Mouse (Mus musculus): ENCODE data around the gene Rnase11.
"Not testable (repeated sequence)": the region's sequence is repeated elsewhere in the genome, so short reads cannot be mapped to it uniquely, and the experiment has no call there.

The Rnase11 gene

DNA sequence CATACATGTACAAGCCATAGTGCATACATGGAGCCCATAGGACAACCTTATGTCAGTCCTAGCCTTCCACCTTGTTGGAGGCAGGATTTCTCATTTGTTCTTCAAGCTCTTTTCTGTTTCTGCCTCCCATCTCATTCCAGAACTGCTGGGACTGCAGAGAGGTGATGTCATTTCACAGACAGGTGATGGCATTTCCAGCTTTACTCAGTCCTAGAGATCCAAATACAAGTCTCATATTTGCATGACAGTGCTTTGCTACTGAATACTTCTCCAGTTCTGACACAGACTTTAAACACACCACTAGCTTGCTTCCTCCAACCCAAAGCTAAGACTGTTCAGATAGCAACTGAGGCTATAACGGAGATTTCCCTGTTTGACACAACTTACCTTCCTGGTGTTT lies 29.2 kb upstream of the Rnase11 start:
- no peak for DNase-seq

DNA sequence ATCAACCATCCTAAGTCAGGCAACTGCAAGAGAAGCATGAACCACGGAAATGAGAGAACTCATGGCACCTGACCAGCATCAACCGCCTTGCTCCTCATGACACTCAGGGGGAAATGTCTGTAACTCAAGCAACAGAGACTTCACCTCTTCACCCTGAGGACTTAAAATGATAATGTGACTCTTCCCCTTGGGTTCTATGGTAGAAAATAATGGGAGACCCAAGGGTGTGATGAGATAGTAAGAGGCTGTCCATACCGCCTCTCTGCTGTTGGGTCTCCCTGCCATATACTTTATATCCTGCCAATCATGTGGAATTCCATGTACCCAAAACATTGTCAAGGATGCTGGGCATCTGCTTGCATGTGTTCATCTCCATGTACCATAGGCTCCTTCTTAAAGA lies 24.4 kb upstream of the Rnase11 start, which contains the start of gene Olfr750:
Gene Olfr750 (minus strand): TSS at position 101 of the 400 bp plus-strand sequence.
- no peak for DNase-seq

DNA sequence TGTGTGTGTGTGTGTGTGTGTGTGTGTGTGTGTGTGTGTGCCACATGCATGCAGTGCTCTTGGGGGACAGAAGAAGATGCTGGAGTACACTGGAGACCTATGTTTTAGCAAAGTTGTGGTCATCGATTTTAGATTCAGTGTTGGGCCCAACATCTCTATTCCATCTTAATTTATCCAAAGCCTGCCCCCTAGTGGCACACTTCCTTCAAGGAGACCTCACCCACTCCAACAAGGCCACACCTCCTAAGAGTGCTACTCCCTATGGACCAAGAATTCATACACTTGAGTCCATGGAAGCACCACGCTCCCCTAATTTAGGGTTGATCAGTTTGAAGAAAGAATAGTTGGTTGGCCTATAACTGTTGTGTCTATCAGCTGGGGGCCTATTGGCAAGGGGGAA lies 19.7 kb upstream of the Rnase11 start:
- DNase-seq = peak; percentile 42

DNA sequence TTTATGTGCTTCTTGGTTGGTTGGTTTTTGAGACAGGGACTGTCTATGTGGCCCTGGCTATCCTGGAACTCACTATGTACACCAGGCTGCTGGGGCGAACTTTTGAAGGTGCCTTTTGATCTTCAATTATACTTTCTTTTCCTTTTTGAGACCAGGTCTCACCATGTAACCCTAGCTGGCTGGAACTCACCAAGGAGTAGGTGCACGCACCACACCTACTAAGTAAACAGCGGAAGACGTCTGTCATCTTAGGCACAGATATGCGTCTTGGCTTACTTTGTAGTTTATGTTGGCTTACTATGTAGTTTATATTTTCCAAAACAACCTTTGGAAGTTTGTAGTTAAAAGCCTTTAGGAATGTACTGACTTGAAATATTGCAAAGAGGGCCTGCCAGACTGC lies 19.0 kb upstream of the Rnase11 start:
- DNase-seq = no peak

DNA sequence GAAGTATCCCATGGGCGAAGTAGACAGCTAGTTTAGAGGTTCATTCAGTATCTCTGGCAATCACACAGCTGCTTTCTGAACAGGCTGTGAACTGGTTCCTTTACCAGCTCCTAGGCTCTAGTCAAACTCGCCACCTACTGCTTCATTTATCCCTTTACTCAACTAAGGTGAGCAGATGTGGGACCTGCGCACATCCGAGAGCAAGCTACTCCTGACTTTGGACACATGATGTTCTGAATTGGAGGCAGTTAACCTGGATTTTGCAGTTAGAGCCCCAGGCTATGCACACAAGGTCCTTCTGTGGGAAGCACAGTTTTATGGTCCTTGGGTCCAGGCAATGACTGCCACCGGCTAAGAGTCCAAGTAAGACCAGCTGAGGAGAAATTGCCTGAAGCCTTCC lies 10.8 kb upstream of the Rnase11 start:
- no peak for DNase-seq

DNA sequence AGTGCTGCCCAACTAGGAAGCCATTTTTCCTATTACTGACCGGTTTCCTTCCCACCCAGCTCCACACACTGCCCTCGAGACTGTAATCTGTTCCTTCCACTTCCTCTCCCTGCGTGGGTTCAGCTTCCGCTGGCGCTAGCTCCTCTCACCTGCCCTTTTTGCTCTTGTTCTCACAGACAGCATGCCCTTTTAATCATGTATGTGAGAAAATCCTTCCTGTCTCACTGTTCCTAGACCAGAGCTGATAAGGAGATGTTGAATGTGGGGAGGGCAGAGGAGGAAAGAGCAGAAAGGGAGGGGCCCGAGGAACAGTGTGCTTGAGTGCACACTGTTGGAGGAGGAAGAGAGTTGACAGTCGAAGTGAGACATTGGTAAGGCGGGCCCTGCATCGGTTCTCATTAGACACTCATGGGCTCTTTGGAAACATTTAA lies 7.5 kb upstream of the Rnase11 start, which contains the start of gene Rnase12:
Gene Rnase12 (minus strand): TSS at position 261 of the 431 bp plus-strand sequence.
- DNase-seq = no peak

DNA sequence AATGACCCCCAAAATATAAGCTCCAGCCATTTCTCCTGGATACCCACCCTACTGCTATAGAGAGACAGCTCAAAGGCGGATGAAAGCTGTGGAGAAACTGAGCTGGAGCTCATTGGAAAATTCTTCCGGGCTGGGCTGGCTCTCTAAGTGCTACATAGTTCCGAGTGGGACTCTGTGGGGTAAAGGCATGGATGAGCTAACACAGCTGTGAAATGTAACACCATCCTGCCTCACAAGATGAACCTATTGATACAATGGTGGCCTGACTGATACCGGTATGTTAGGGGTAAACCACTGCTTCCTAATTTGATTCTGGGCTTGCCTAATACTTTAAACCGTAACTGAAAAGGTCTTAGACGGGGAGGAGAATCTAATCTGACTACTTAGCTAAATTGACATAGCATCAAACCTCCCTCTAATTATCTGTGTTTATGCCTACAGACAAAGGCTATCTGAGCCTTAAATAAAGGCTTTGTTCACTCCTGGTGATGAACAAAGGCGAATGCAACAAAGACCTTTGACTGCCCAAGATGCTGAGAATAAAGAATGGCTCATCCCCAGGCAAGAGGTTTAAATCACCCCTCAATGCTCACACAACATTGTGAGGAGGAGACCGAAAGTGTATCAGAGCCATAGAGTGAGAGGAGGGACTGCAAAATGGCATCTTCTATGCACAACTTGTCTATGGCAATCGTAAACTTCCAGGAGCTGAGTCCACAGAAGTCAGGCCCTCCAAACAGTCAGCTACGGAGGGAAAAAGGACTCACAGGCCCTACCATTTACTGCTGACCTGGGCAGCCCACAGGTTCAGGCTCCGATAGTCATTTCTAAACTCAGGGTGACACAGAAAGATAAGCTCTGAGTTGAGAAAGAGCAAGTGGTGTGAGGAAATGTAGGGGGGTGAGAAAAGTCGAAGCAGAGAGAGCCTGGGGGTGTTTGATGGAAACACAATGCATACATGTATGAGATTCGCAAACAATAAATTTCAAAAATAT lies 4.6 kb upstream of the Rnase11 start:
- no peak for DNase-seq

DNA sequence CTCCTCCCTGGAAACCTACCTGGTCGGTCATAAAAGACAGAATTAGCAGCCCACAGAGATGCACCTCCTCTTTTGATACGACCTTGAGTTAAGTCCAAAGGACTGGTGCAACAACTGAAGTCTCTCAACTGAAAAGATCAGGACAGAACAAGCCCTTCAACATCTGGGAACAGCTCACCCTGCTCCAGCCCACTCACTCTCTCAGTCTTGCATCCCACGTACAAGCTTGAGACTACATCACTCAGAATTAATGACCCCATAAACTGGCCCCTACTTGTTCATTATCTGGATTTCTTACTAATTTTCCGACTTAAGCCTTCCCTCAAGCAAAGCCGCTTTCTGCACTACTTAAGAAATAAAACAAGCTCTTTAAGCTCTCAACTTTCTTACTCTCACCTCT lies 3.2 kb upstream of the Rnase11 start:
- no peak for DNase-seq

DNA sequence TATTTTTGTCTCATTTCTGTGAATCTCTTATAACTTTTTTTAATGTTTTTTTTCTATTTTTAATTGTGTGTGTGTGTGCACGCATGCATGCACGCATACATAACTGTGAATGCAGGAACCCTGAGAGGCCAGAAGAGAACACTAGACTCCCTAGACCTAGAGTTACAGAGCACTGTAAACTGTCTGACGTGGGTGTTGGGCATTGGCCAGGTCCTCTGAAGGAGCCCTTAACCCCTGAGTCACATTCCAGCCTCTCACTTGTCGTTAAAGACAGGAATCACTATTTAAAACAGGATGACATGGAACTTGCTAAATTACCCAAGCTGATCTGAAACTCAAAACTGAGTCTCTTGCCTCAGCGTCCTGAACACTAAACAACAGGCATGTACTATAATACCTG lies 2.0 kb upstream of the Rnase11 start:
- no peak for DNase-seq

DNA sequence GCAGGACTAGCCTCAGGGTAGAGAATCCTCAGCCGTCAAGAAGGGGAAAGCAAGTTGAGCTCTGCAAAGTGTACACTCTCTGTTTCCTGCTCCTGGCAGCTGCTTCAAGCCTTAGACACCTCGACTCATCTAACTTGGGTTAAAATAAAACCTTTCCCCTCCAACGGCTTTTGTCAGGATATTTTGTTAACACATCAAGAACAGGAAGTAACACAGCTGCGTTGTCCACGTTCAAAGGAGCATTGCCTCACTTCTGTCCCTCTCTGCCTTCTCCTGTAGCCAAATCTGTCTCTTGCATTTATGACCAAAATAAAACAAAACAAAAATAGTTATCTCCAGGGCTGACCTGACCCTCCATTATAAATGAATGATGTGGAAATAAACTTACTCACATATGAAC lies 2.1 kb downstream of the Rnase11 start:
- DNase-seq = no peak

DNA sequence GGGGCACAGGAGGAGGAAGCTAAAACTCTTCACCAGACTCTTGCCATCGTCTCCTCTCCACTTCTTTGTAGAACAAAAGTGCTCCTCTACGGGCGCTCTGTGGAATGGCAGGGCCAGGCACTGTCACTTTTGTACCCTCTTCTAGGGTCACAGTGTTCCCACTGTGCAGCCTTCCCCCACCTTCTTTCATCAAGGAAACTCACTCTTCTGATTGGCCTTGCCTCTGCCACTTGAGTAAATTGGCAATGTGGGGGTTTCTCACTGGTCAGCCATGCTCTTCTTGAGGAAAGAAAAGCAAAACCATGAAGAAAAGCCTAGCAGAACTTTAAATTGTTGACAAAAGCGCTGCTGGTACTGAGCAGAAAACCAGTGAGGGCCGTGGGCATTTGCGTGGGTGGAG lies 8.2 kb downstream of the Rnase11 start, which contains the start of gene Rnase9:
Gene Rnase9 (minus strand): TSS at position 101 of the 400 bp plus-strand sequence.
- DNase-seq = no peak

DNA sequence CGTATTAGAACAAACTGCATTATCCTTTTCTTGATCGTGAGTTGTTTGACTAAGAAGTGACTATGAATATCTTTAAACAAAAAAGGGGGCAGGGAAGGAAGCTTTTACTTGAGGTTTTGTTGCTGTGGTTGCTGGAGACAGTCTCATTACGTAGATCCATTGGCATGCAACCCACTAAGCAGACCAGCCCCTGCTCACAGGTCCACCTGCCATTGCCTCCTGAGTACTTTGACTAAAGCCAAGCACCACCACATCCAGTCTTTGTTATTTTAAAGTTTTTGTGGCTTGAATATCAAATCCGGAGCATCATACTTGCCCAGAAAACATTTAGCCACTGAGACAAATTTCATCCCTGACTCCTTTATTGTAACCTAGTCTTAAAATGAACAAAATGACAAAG lies 13.7 kb downstream of the Rnase11 start:
- DNase-seq = no peak

DNA sequence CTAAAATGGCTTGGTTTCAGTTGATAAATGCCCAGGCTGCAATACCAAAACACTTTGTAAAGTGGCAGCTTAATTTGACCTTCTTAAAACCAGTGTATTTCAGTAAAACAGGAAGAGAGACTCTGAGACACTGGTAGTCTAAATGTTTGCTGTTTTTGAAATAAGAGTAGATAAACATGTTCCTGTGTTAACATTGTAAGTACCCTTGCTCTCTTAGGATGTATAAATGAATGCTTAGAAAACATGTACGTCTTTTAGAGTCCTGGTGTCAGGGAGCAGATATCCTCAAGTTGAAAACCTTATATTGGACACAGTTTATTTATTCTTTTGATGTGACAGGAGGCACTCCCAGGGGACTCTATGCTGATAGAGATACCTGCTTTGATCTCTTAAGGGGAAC lies 14.8 kb downstream of the Rnase11 start:
- DNase-seq = no peak

DNA sequence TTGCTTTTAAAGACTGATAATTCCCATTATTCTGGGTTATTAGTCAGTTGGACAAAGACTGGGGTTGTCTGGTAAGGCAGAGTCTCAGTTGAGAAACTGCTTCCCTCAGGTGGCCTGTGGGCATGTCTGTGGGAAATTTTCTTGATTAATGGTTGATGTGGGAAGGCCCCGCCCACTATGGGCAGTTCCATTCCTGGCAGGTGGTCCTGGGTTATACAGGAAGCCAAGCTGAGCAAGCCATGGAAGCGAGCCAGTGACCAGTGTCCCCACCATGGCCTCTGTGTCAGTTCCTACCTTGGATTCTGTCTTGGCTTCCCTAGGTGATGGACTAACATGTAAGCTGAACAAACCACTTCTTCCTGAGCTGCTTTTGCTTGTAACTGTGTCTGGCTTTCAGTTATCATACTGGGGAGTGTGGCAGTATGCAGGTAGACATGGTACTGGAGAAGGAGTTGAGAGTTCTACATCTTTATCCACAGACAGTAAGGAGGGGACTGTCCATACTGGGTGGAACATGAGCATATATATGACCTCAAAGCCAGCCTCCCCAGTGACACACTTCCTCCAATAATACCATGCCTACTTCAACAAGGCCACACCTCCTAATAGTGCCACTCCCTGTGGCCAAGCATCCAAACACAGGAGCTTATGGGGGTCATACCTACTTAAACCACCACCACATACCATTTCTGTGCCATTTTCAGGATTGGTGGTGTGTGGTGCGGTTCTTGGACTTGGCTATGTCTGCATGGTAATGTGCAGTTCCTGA lies 22.4 kb downstream of the Rnase11 start:
- no peak for DNase-seq

DNA sequence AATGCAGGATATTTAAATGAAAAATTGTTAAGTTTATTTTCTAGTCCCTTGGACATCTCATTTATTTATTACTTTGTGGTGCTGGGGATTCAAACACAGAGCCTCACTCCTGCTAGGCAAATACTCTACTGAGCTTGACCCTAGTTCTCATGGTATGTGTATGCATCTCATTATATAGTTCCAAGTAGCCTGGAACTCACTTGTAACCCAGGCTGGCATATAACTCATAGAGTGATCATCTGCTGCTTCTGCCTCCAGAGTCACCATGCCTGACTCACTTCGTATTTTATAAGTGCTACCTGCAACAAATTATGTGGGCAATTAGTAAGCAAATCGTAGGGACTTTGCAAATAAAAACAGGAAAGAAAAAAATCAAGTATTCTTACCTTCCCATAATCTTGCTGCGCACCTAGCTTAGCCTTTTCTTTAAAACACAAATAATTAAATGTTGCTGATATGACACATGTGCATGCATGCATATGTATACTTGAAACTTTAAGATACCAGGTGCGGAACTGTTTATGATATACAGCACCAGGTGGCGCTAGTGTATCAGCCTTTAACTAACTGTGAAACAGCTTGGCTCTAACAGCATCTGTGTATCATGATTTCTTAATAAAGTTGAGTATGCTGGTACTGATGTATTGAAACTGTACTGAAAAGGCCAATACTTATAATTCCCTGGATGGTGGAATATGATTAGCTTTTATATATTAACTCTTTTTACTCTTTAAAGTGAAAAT lies 23.4 kb downstream of the Rnase11 start:
- DNase-seq = peak; percentile 47

DNA sequence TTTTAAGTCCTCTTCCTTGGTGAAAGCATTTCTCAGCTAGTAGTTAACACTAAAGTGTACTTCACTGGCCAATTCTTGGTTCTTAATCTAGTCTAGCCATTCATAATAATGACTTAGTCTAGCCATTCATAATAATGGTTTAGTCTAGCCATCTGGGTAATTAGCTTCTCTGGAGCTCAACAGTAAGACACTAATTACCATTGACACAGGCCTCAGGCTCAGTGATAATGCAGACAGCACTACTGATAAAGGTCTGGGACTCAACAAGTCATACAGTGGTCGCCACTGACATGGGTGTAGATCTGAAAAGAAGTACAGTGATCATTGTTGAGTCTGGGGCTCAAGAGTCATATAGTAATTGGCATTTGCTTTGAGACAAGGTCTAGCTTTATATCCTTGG lies 25.1 kb downstream of the Rnase11 start:
- no peak for DNase-seq

DNA sequence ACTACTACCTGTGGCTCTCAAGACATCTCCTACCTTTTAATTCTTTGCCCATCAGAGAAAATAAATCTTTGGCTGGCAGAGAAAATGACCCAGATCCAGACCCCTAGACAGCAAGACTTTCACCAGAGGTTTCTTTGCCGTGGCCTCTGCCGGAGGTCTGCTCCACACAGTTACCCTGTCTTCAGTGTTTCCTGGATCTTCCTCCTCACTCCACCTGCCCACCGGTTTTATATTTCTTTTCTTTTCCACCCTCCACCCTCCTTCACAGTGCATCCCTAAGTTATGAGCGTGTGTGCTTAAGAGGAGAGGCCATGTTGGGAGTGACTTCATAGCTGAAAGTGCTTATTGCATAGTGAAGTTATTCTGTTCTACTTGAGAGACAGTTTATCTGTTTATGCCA lies 26.5 kb downstream of the Rnase11 start:
- DNase-seq = no peak

DNA sequence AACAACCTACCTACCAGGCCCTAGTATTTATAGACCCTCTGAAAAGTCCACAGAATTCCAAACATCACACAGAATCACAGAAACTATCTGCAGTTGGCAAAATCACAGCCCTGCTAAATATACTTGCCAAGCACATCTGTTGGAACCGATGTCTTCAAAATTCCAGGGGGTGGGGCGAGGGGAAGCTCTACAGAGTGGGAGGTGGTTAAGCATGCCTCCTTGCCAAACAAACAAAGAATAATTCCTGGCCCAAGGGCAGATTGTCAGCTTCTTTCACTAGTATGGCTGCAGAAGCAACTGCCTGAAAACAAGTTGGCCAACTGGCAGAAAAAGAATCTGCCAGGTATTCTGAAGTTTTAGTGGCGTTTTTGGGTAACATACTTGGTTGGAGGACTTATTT lies 32.7 kb downstream of the Rnase11 start:
- no peak for DNase-seq

DNA sequence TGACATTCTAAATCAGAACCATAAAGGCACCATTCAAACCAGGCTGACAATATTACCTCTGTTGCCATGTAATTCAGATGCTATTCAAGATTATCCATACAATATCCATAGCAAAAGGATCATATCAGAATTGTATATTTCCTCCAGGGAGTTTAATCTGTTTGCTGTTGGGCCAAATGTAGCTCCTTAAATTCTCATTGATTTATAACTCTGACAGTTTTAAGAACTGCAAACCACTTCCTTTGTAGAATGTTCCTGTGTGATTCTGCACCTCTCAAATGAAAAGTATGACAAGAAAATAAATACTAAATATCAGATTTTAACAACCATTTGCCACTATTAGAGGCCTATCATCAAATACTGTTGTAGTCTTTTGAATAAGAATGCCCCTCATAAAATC lies 34.2 kb downstream of the Rnase11 start:
- no peak for DNase-seq

DNA sequence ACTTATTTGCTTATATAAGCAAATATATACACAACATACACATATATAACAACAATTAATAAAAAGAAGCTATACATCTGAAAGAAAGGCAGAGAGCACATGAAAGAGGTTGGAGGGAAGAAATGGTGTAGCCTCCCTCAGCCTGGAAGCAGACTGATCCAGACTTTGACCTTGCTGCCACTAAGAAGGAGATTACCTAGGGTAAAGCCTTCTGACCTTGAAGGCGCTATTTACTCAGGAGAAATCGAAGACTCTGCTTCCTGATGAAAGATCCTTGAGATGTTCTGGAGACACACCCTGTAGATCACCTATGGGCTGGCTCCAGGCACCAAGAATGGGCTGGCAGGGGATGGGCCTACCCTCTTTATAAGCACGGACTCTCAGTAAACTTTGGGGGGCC lies 35.2 kb downstream of the Rnase11 start:
- DNase-seq = not testable (repeated sequence)

DNA sequence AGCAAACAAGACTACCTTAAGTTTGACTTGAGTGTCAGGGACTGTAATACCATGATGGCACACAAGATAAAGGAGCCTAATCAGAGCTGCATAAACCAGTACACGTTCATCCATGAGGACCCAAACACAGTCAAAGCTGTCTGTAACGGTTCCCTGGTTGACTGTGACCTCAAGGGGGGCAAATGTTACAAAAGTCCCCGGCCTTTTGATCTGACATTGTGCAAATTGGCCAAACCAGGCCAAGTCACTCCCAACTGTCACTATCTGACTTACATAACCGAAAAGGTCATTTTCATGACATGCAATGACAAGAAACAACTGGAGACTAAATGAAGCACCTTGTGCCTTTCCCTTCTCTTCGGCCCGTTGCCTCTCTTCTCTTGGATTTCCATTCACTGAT lies 40.4 kb downstream of the Rnase11 start:
- no peak for DNase-seq

DNA sequence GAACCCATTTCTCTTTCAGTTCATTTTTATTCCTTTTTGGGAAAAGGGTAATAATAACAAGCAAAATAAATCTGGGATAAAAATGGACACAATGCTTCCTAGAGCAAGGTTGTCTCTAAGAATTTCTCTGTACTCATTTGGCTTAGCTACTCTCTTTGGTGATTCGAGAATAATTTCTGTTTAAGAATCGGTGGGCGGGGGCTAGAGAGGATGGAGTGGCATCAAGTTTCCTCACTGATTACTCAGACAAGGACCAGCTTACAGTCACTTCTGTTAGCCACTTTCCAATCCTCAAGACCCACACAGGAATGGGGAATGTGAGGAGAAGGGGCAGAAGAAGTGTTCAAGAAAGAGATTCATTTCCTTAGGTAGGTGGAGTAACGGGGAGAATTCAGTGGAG lies 41.2 kb downstream of the Rnase11 start:
- no peak for DNase-seq
